Mouse (Mus musculus) thymus, adult 2 months (tissue): Measurements from ENCODE around the gene Rem2.

ENCODE experiments used
- CTCF ChIP-seq: fragments of 200-500 bp; IDR thresholded peaks from 2 replicates; pipeline ENCODE4 v1.5.1; 2012; ENCODE audit warnings: mild to moderate bottlenecking, control low read depth, low read length, moderate library complexity, borderline replicate concordance; ENCODE audit not compliant: control insufficient read depth, poor library complexity, insufficient read depth; ENCODE audit errors: extremely low read depth
- POLR2A ChIP-seq: fragments of 200-500 bp; IDR thresholded peaks from 2 replicates; pipeline ENCODE4 v1.6.1; 2012; ENCODE audit warnings: mild to moderate bottlenecking, low read length, control low read depth, moderate library complexity; ENCODE audit not compliant: control insufficient read depth, poor library complexity, insufficient read depth; ENCODE audit errors: extremely low read depth

- TF ChIP-seq CTCF = no peak
- TF ChIP-seq POLR2A = no peak
These were observed 17.3 kb downstream of the Rem2 start for GRCm38 (mm10) chr14:54493236-54493635.
